Mouse (Mus musculus) G1E-ER4 (cell line): ENCODE results near the gene Pdzk1ip1. TPM values are rescaled to one million over a fixed set of nuclear protein-coding genes. Genes with fewer than 3 reads are reported as not detected.

Experiments
- GATA1 ChIP-seq: IDR thresholded peaks from one replicate; pipeline ENCODE4 v1.8.0; 2012; ENCODE audit warnings: low read length, inconsistent platforms
- polyA plus RNA-seq: library from polyadenylated mRNA; stranded (reverse); fragments of >175 nt; gene quantifications from 2 replicates; pipeline ENCODE4 v1.2.3, GENCODE M21; 2012

Pdzk1ip1 gene
- not detected in 2 replicates for polyA plus RNA-seq

DNA sequence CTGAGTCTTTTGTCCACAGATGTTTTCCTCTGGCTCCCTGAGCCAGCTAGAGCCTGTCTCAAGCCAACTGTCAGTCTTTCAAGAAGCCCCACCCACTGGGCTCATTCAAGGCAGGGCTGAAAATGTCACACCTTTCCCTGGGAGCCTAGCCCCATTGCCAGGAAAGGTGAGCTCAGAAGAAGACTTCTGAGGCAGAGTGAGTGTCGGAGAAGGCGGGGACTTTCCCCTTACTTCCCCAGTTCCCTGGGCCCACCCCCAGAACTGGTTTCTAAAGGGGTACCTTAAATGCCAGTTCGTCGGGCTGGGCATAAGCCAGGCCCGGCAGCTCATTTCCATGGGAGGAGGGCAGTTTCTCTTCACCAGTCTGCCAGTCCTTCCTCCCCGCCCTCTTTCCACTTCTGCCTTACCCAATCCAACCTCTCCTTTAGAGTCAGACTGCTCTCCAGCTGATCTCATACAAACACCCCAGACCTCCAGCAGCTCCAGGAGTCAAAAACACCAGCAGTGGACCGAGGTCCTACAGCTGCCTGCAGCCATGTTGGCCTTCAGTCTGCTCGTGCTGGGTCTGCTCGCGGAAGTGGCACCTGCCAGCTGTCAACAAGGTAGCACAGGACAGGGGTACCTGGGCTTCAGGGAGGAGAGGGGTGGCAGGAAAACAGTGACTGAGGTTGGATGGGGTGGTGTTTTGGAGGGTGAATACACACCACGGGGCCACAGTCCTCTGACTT is at the start of gene Pdzk1ip1:
Gene Pdzk1ip1 (plus strand): TSS at position 98 of the 728 bp plus-strand sequence.
- TF ChIP-seq GATA1, result no peak

DNA sequence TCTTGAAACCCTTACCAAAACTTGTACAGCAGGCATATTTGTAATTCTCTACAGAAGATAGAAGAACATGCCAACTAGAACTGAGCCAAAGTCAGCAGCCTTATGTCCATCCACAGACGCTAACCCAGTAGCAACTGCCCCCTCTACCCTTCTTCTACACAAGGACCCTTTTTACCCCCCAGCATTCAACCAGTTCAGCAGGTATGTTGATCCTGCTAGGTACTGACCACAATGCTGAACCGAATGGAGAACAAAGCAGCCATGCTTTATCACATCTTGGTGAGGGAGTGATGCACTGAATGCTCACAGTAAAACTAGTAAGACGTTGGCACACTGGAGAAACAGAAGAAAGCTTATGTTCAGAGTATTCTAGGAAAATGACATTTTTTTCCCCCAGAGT is 42.9 kb upstream of the Pdzk1ip1 start:
- no peak for TF ChIP-seq GATA1

DNA sequence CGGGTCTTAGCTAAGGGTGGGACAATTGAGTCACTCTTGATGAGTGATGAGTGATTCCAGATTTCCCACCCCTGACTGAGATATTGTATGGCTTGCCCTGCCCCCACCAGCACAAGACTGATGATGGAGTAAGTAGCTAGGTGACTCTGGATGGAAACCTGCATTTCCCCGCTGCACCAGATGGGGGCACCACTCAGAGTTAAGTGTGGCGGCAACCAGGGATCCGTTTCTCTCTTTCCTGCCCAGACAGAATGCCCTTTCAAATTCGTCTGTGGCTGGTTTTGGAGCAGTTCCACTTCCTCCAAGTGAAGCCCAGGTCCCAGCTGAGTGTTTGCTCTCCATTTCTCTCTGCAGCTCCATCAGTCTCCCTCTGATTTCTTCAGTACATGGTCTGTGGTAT is 40.8 kb upstream of the Pdzk1ip1 start:
- TF ChIP-seq GATA1, result no peak

DNA sequence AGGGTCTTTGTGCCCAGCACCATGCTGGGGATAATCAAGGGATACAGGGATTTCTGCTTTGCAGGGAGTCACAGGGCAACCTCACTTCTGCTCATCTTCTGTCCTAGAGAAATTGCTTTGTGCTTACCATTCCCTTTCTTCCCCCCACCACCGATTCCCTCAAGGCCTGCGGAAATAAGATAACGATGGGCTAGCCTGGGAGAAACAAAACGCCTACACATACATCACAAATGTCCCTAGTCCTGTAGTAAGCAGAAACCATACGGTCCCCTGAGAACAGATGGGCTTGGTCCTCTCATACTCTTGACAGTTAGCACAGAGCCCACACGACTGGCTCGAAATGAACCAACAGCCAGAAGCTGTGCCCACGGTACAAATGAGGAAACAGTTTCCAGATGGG is 40.3 kb upstream of the Pdzk1ip1 start:
- TF ChIP-seq GATA1, result no peak

DNA sequence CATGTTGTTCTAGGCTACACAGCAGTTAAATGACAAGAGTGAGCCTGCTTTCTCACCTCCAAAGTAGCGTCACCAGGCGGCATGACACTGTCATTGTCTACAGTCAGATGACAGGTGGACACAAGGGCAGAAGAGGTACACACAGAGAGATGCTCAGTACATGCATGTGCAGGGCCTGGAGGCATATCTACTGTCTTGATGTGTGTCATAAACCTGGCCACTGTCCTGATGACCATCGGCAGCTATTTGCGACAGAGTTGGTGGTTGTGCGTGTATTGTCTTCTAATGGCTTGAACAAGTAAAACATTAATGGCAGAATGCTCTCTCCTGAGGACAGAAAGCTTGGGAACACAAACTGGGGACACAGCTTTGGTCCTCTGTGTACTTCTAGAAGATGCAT is 37.3 kb upstream of the Pdzk1ip1 start:
- no peak for TF ChIP-seq GATA1

DNA sequence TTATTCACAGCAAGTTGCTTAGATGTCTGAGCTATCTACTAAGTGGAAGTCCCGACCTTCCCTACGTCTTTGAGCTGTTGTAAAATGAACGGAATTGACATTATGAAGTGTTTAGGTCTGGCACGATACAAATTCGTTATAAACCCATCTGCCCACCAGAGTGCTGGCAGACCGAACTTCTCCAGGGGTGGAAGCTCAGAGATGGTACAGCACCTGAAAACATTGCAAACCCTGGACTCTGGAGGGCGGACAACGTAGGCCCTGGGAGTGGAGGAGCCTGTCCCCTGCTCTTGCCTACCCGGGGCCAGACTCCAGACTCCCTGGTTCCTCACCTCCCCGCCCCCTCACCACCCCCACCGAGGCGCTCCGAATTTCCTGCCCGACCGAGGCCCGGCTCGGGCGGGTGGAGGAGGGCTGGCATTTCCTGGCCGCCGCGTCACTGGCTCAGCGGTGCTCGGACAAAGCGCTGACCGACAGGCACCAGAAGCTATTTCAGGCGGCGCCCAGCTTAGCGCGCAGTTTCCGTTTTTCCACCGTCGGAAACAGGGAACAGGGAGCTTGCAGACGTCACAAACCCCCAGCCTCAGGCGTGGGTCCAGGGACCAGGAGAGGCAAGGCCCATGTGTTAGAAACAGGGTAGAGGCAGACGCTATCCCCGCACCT is 36.0 kb upstream of the Pdzk1ip1 start:
- no peak for TF ChIP-seq GATA1

DNA sequence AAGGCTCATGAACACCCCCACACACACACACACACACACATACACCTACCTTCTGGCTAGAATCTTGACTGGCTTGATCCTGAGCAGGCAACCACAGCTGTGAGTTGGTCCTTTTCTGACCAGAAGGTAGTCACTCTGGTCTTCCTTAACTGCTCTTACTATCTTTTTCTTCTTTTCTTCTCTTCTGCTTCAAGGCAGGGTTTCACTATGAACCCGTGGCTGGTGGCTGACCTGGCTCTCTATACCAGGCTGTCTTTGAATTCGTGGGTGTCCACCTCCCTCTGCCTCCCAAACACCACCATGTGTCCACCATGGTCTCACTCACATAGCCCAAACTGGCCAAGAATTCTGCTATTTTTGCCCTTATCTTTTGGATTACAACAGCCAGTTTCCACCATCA is 33.5 kb upstream of the Pdzk1ip1 start:
- TF ChIP-seq GATA1, result no peak

DNA sequence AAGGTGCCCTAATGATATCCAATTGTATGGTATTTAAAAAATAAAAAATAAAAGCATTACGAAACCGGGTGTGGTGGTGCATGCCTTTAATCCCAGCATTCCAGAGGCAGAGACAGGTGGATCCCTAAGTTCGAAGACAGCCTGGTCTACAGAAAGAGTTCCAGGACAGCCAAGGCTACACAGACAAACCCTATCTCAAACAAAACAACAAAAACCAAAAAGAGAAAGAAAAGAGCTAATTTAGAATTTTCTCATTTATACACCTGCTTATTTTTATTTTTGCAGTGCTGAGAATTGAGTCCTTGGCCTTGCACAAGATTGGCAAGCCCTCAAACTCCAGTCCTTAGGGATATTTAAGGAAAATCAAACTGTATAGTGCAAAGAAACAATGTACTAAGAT is 32.8 kb upstream of the Pdzk1ip1 start:
- no peak for TF ChIP-seq GATA1

DNA sequence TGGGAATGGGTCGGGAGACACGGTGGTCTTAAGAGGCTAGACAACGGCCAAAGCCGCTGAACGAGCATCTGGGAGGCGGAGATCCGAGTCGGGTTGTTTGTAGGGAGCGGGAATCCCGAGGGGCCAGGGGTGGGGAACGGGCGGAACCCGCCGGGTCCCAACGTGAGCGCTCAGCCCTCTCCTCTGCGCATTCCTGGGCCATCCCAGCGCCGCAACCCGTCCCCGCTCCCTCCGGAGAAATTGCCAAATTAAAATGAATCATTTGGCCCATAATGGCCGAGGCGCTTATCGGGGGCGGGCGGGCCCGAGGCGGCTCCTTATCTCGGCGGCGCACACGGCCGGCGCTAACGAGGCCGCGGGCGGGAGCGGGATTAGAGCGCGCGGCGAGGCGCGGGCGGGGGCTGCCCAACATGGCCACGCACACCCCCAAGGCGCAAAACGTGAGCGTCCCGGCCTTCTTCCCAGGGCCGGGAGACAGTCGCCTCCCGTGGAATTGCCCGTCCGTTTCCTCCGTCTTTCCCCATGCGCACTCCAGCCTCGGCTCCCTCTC is 32.1 kb upstream of the Pdzk1ip1 start, which contains the start of gene Tal1:
Gene Tal1 (plus strand): TSS at position 56 of the 550 bp plus-strand sequence.
- TF ChIP-seq GATA1, result peak; percentile 40

DNA sequence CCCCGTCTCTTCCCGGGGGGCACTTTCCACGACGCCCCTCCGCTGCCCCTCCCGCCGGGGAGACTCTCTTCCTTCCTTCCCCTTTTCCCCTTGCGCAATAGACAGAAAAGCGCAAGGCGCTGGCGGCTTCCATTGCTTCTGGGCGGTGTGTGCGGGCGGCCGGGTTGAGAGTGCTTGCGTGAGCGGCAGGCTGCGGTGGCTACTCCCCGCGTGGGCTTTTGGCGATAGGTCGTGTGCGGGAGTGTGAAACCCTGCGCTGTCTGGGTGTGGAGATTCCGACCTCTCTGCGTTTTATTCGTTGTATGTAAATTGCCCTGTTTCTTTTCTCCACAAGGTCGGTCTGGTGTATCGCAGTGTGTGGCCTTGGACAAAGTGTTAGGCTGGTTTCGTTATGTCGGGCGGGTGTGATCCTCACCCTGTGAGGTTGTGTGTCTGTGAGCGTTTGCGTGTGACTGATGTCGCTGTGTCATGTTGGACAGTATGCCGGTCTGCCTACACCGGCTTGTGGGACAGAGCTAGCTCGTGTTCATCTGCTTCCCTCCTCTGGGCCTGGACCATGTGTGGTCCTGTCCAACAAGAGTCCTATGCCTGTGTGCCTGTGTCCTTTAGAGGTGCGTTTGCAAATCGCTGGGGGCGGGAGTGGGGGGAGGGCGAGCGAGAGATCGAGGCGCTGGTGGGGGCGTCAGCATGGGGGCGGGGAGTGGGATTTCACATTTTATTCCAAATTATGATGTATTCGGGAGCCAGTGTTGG is 31.4 kb upstream of the Pdzk1ip1 start:
- no peak for TF ChIP-seq GATA1

DNA sequence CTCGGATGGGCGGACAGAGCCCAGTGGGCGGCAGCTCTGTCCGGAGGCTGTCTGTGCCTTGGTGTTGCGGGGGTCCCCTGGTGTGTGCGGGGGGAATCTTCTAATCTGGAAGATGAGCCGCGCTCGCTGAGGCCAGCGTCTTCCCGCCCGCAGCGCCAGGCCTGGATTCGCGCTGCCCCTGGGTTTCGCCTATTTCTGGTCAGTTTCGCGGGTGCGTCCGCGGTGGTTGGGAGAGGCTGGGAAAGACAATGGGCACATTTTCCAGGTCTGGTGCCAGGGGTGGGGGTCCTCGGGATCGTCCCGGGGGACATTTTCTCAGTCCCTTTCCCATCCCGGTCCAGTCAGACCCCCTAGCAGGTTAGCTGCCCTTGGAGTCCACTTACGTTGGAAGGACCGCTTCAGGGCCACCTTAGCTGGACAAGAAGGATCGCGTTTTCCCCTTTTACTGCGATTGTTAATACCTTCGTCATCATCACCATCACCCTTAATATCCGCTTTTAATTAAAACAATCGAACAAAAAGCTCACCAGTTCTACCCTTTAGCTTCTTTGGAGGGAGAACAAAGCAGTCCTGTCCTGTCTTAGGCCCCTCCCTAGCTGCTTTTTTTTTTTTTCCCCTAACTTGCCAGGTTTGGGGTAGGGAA is 30.7 kb upstream of the Pdzk1ip1 start:
- no peak for TF ChIP-seq GATA1

DNA sequence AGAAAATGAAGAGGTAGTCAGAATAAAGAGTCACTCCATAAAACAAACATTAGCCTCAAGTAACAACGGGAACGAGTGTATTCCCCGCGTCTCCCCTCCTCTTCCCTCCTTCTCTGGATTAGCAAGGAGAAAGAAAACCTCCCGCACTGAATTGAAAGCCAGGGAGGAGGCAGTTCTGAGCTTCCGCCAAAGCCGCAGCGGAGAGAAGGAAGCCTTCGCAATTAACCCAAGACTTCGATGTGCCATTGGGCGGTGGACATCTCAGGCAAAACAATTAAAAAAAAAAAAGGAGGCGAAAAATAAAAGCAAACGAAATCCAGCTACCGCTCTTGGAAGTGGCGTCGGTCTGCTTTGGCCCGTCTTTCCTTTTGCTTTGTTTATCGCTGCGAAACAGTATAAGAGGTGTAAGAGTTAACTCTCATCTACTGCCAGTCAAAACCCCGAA is 30.2 kb upstream of the Pdzk1ip1 start:
- TF ChIP-seq GATA1, result no peak

DNA sequence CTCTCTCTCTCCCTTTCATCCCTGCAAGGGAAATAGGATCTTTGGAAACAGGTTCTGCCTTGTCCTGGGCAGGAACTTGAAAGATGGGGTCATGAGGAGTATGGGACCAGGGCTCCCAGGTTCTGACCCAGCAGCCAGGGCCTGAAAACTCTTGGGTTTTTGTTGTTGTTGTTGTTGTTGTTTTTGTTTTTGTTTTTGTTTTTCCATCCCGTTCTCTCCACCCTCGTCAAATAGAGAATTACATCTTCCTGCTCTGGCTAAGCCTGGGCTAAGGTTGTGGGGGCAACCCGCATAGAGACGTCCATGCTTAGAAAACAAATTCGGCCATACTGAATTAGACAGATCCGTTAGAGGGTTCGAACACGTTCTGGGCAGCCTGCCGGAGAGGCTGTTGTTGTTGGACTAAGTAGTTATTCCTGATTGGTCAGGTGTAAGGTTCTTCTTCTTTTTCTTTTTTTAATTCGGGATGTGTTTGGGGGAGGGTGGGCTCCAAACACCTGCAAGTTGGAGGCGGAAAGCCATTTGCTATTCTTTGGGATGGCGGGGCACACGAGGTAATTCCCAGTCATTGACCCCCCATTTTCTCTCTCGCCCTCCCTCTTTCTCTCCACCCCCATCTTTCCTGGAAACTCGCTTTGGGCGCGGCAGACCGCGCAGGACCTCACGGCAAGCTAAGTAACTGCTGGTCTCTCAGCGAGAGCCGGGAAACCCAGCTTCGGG is 29.5 kb upstream of the Pdzk1ip1 start:
- TF ChIP-seq GATA1, result no peak

DNA sequence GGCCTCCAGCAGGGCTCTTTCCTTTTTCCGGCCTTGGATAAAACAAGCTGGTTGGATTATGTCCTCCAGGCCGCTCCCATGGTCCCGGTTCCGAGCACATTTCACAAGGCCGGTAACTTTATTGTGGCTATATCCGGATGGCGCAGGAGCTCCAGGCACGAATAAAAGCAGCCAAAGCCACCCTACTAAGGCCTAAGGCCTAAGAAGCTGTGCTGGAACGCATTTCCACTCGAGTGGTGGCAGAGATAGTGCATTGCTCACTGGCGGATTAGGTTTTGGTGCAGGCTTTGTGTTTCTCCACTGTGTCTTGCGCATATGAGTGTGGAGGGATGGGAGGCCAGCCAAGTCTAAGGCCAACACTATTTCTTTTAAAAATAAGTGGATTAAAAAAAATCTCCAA is 28.6 kb upstream of the Pdzk1ip1 start:
- no peak for TF ChIP-seq GATA1

DNA sequence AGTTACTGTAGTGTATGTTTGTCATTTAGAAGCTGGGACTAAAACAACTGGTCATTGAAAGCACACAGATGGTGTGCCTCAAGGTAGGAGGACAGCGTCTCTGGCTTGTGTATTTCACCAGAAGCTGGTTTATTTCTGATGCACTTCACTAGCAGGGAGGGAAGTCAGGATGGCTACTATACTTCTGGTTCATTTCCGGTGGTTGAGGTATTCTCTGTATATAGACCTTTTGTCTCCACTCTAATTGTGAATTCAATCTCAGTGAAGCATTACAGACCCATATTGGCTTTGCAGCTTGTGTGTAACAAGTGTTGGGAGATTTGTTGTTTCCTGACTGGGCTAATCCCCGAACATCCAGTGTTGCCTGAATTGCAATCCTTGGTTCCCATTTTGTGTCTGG is 27.8 kb upstream of the Pdzk1ip1 start:
- no peak for TF ChIP-seq GATA1
